Mouse (Mus musculus): Measurements from ENCODE around the gene Akap13. TPM values are rescaled to one million over a fixed set of nuclear protein-coding genes. Genes with fewer than 3 reads are reported as not detected.
A peak's percentile ranks its signal among the peaks of the same experiment; 100 is the strongest.
"Not testable (repeated sequence)": the region's sequence is repeated elsewhere in the genome, so short reads cannot be mapped to it uniquely, and the experiment has no call there.

Gene Akap13
- polyA plus RNA-seq, 1 experiment from 2014 or later = 52.9 TPM

- no peak for TF ChIP-seq EP300 (IDR thresholded peaks at IDR 0.05)
- H3K27ac ChIP-seq (ENCODE audit: low read length) = no peak overlapping the region
- WGBS = 61% methylated on average over 7 of the region's 7 CpGs
These were observed 289.8 kb downstream of the Akap13 start for GRCm38 (mm10) chr7:75744978-75745638.

DNA sequence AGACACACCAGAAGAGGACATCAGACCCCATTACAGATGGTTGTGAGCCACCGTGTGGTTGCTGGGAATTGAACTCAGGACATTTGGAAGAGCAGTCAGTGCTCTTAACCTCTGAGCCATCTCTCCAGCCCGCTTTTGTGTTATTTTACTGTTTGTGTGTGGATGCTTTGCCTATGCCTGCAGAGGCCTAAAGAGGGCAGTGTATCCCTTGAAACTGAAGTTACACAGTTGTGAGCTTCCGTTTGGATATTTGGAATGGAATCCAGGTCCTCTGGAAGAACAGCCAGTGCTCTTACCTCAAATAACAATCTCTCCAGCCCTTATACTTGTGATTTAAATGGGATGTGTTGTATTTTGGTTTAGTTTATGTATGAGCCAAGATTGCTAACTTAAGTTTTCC is 290.6 kb downstream of the Akap13 start:
- not testable (repeated sequence) for ATAC-seq; H3K4me1 ChIP-seq (ENCODE audit: insufficient read depth, low read depth, low read length); H3K4me3 ChIP-seq (ENCODE audit: low read depth, low read length); H3K27me3 ChIP-seq (replicated peaks; ENCODE audit: insufficient read depth, low read length); DNase-seq (ENCODE audit: low spot score); H3K9me3 ChIP-seq (ENCODE audit: low read length); H3K27ac ChIP-seq (ENCODE audit: low read length); H3K4me2 ChIP-seq (replicated peaks; ENCODE audit: low read depth, low read length); H3K9ac ChIP-seq (replicated peaks; ENCODE audit: low read depth)
- H3K36me3 ChIP-seq (ENCODE audit: insufficient read depth, low read length) = peaks cover 64% of the 10 kb centered on the region
- peak; percentile 66 for TF ChIP-seq CTCF (IDR thresholded peaks at IDR 0.05)
- 53% methylated on average over 3 of the region's 3 CpGs for WGBS

More at GRCm38 (mm10) chr7:75744978-75745638, 289.8 kb downstream of the Akap13 start:
- H3K4me2 ChIP-seq (replicated peaks; ENCODE audit: low read depth, low read length) = no peak overlapping the region
- no peaks in the 10 kb centered on the region for H3K27me3 ChIP-seq (replicated peaks; ENCODE audit: insufficient read depth, low read length)
- H3K9me3 ChIP-seq (ENCODE audit: low read length) = no peaks in the 10 kb centered on the region
- H3K9ac ChIP-seq (replicated peaks; ENCODE audit: low read depth) = no peak overlapping the region
- H3K4me1 ChIP-seq (ENCODE audit: insufficient read depth, low read depth, low read length) = no peaks in the 10 kb centered on the region
- DNase-seq (ENCODE audit: low spot score) (no peak), ATAC-seq (no peak)
- H3K36me3 ChIP-seq (ENCODE audit: insufficient read depth, low read length) = peaks cover 62% of the 10 kb centered on the region
- no peak overlapping the region for H3K4me3 ChIP-seq (ENCODE audit: low read depth, low read length)

- Histone ChIP-seq H3K4me3 (ENCODE audit: low read depth, low read length) (no peak overlapping the region), H3K9me3 (ENCODE audit: low read length) (no peaks in the 10 kb centered on the region), H3K4me1 (ENCODE audit: insufficient read depth, low read depth, low read length) (no peaks in the 10 kb centered on the region), H3K9ac (replicated peaks; ENCODE audit: low read depth) (no peak overlapping the region), H3K36me3 (ENCODE audit: insufficient read depth, low read length) (peaks cover 50% of the 10 kb centered on the region), H3K27ac (ENCODE audit: low read length) (no peak overlapping the region), H3K27me3 (replicated peaks; ENCODE audit: insufficient read depth, low read length) (no peaks in the 10 kb centered on the region), H3K4me2 (replicated peaks; ENCODE audit: low read depth, low read length) (no peak overlapping the region)
- no peak for DNase-seq (ENCODE audit: low spot score)
- ATAC-seq = no peak
- WGBS = 79% methylated on average over 9 of the region's 9 CpGs
- TF ChIP-seq EP300 (IDR thresholded peaks at IDR 0.05) (no peak), CTCF (IDR thresholded peaks at IDR 0.05) (no peak)
These were observed 295.2 kb downstream of the Akap13 start for GRCm38 (mm10) chr7:75750581-75750980.

DNA sequence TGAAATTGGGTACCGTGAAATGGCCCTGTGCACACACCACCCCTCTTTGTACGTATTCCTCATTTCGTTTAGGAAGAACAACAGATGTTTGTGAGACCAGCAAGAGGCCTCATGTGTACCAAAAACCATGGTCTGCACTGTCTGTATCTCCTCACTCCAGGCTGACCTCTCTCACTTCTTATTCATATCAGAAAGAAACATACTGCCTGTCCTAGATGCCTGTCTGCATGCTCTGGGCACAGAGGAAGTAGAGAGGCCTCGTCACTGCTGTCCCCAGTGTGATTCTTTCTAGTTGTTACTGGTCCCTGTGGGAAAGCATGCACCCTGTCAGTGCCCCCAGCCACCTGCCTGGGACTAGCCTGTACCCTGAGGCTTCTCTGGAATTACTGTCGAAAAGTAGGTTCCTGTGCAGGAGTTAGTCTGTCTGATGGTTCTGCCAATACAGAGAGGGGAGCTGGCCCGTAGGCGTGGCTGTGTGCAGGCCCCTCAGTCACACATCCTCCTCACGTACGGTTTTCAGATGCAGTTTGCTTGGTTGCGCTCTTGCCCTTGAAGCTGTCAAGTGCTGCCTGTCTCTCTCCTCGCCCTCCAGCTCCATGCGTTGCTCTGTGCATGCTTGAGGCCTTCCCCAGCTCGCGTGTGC is 295.9 kb downstream of the Akap13 start:
- Histone ChIP-seq H3K9me3 (ENCODE audit: low read length) (no peaks in the 10 kb centered on the region), H3K4me3 (ENCODE audit: low read depth, low read length) (no peak overlapping the region), H3K4me1 (ENCODE audit: insufficient read depth, low read depth, low read length) (no peaks in the 10 kb centered on the region), H3K27me3 (replicated peaks; ENCODE audit: insufficient read depth, low read length) (no peaks in the 10 kb centered on the region), H3K27ac (ENCODE audit: low read length) (no peak overlapping the region), H3K4me2 (replicated peaks; ENCODE audit: low read depth, low read length) (no peak overlapping the region), H3K9ac (replicated peaks; ENCODE audit: low read depth) (no peak overlapping the region), H3K36me3 (ENCODE audit: insufficient read depth, low read length) (peaks cover 50% of the 10 kb centered on the region)
- ATAC-seq (no peak), DNase-seq (ENCODE audit: low spot score) (no peak)
- TF ChIP-seq EP300 (IDR thresholded peaks at IDR 0.05) (no peak), CTCF (IDR thresholded peaks at IDR 0.05) (no peak)
- WGBS = 70% methylated on average over 14 of the region's 14 CpGs

GRCm38 (mm10) chr7:75752442-75753191 is 297.3 kb downstream of the Akap13 start:
- peak; percentile 53 for TF ChIP-seq CTCF (IDR thresholded peaks at IDR 0.05)
- TF ChIP-seq EP300 (IDR thresholded peaks at IDR 0.05) = no peak
- Histone ChIP-seq H3K9me3 (ENCODE audit: low read length) (no peaks in the 10 kb centered on the region), H3K36me3 (ENCODE audit: insufficient read depth, low read length) (peaks cover 38% of the 10 kb centered on the region), H3K4me3 (ENCODE audit: low read depth, low read length) (no peak overlapping the region), H3K27ac (ENCODE audit: low read length) (no peak overlapping the region), H3K27me3 (replicated peaks; ENCODE audit: insufficient read depth, low read length) (no peaks in the 10 kb centered on the region), H3K4me2 (replicated peaks; ENCODE audit: low read depth, low read length) (no peak overlapping the region), H3K4me1 (ENCODE audit: insufficient read depth, low read depth, low read length) (no peaks in the 10 kb centered on the region), H3K9ac (replicated peaks; ENCODE audit: low read depth) (no peak overlapping the region)
- WGBS = 65% methylated on average over 22 of the region's 22 CpGs
- DNase-seq (ENCODE audit: low spot score) (peak; percentile 36), ATAC-seq (peak; percentile 46)

- H3K27me3 ChIP-seq (replicated peaks; ENCODE audit: insufficient read depth, low read length) = no peaks in the 10 kb centered on the region
- no peak overlapping the region for H3K4me3 ChIP-seq (ENCODE audit: low read depth, low read length)
- no peak overlapping the region for H3K9ac ChIP-seq (replicated peaks; ENCODE audit: low read depth)
- no peaks in the 10 kb centered on the region for H3K4me1 ChIP-seq (ENCODE audit: insufficient read depth, low read depth, low read length)
- peaks cover 31% of the 10 kb centered on the region for H3K36me3 ChIP-seq (ENCODE audit: insufficient read depth, low read length)
- TF ChIP-seq CTCF (IDR thresholded peaks at IDR 0.05) (no peak), EP300 (IDR thresholded peaks at IDR 0.05) (no peak)
- WGBS = 52% methylated on average over 12 of the region's 12 CpGs
- H3K27ac ChIP-seq (ENCODE audit: low read length) = no peak overlapping the region
- H3K4me2 ChIP-seq (replicated peaks; ENCODE audit: low read depth, low read length) = no peak overlapping the region
- ATAC-seq (no peak), DNase-seq (ENCODE audit: low spot score) (no peak)
- no peaks in the 10 kb centered on the region for H3K9me3 ChIP-seq (ENCODE audit: low read length)
These were observed 298.0 kb downstream of the Akap13 start for GRCm38 (mm10) chr7:75753192-75753783.

All from lung, postnatal 0 days (tissue).